Mouse (Mus musculus) bone marrow macrophage, adult 2 months (primary cell): ENCODE results near the gene Gpa33.

Experiments
- CTCF ChIP-seq: IDR thresholded peaks from 2 replicates; pipeline ENCODE4 v1.5.1; 2012; ENCODE audit warnings: low read depth, mild to moderate bottlenecking, low read length, moderate library complexity
- POLR2A ChIP-seq: IDR thresholded peaks from 2 replicates; pipeline ENCODE4 v1.6.1; 2012; ENCODE audit warnings: mild to moderate bottlenecking, low read depth, low read length, borderline replicate concordance

- no peak for TF ChIP-seq CTCF
- TF ChIP-seq POLR2A, result no peak
Measured at GRCm38 (mm10) chr1:166139620-166140184, 9.7 kb downstream of the Gpa33 start.
